Mouse (Mus musculus) kidney, adult 2 months (tissue): ENCODE results near the gene Uimc1.

ENCODE experiments used
- CTCF ChIP-seq: fragments of 200-500 bp; conservative IDR thresholded peaks from 2 replicates; pipeline ENCODE4 v1.5.1; 2011; ENCODE audit warnings: low read depth, mild to moderate bottlenecking, control low read depth, low read length, moderate library complexity, mixed read lengths; ENCODE audit not compliant: insufficient read depth, insufficient read length
- POLR2A ChIP-seq: fragments of 200-500 bp; IDR thresholded peaks from one replicate; pipeline ENCODE4 v1.6.1; 2011; ENCODE audit warnings: low read depth, low read length, control low read depth

DNA sequence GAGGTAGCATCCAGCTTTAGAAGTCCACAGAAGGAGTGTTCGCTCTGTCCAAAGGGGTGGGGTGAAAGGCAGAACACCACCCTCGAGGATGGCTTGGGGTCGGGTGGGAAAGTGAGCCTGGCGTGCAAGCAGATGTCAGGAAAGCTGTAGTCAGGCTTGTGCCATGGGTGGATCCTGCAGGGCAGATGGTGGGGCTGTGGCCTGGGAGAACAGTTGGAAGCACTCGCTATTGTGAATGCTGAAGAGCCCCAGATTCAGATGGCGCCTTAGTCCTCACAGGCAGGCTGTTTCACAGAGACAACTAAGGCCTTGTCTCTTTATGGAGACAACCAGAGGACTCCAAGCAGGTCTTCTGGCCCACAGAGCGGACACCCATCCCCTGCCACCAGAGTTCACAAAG is 107.9 kb downstream of the Uimc1 start:
- TF ChIP-seq POLR2A (no peak), CTCF (no peak)
